Mouse (Mus musculus): Measurements from ENCODE around the gene Ppy. TPM values are rescaled to one million over a fixed set of nuclear protein-coding genes. Genes with fewer than 3 reads are reported as not detected.

Gene Ppy
- polyA plus RNA-seq, 1 experiment from 2014 or later = not detected

- TF ChIP-seq CTCF (IDR thresholded peaks at IDR 0.05; ENCODE audit: low read depth) = peak; percentile 66
- DNase-seq (ENCODE audit: low spot score) = peak; percentile 64
- Histone ChIP-seq H3K9ac (ENCODE audit: low read depth, low read length) (no peak overlapping the region), H3K27ac (no peak overlapping the region), H3K36me3 (ENCODE audit: insufficient read depth, low read length) (no peaks in the 10 kb centered on the region), H3K4me1 (replicated peaks; ENCODE audit: insufficient read depth, low read length) (peaks cover 12% of the 10 kb centered on the region), H3K27me3 (ENCODE audit: insufficient read depth, low read length) (no peaks in the 10 kb centered on the region), H3K9me3 (replicated peaks; ENCODE audit: low read length) (no peaks in the 10 kb centered on the region), H3K4me2 (ENCODE audit: low read length) (no peak overlapping the region), H3K4me3 (replicated peaks; ENCODE audit: low read depth, low read length) (no peak overlapping the region)
- no peak for ATAC-seq (replicated peaks; ENCODE audit: low FRiP score, low read depth)
- WGBS = 32% methylated on average over 9 of the region's 9 CpGs
These were observed 47.3 kb downstream of the Ppy start for GRCm38 (mm10) chr11:102053847-102054246.

GRCm38 (mm10) chr11:102053183-102053582 lies 47.9 kb downstream of the Ppy start:
- H3K9me3 ChIP-seq (replicated peaks; ENCODE audit: low read length) = no peaks in the 10 kb centered on the region
- H3K9ac ChIP-seq (ENCODE audit: low read depth, low read length) = no peak overlapping the region
- peaks cover 12% of the 10 kb centered on the region for H3K4me1 ChIP-seq (replicated peaks; ENCODE audit: insufficient read depth, low read length)
- 20% methylated on average over 7 of the region's 7 CpGs for WGBS
- H3K27me3 ChIP-seq (ENCODE audit: insufficient read depth, low read length) = no peaks in the 10 kb centered on the region
- ATAC-seq (replicated peaks; ENCODE audit: low FRiP score, low read depth) = 0 out of 2 replicates have a peak, but pooled peaks have one; percentile 2
- no peak overlapping the region for H3K27ac ChIP-seq
- TF ChIP-seq CTCF (IDR thresholded peaks at IDR 0.05; ENCODE audit: low read depth) = no peak
- H3K36me3 ChIP-seq (ENCODE audit: insufficient read depth, low read length) = no peaks in the 10 kb centered on the region
- H3K4me3 ChIP-seq (replicated peaks; ENCODE audit: low read depth, low read length) = no peak overlapping the region
- peak; percentile 82 for DNase-seq (ENCODE audit: low spot score)
- H3K4me2 ChIP-seq (ENCODE audit: low read length) = no peak overlapping the region

- peak overlapping the region; percentile 76 for H3K27ac ChIP-seq
- DNase-seq (ENCODE audit: low spot score) (no peak), ATAC-seq (replicated peaks; ENCODE audit: low FRiP score, low read depth) (no peak)
- no peaks in the 10 kb centered on the region for H3K36me3 ChIP-seq (ENCODE audit: insufficient read depth, low read length)
- 82% methylated on average over 12 of the region's 12 CpGs for WGBS
- no peak overlapping the region for H3K4me2 ChIP-seq (ENCODE audit: low read length)
- no peaks in the 10 kb centered on the region for H3K9me3 ChIP-seq (replicated peaks; ENCODE audit: low read length)
- TF ChIP-seq CTCF (IDR thresholded peaks at IDR 0.05; ENCODE audit: low read depth) = no peak
- peaks cover 12% of the 10 kb centered on the region for H3K4me1 ChIP-seq (replicated peaks; ENCODE audit: insufficient read depth, low read length)
- H3K4me3 ChIP-seq (replicated peaks; ENCODE audit: low read depth, low read length) = no peak overlapping the region
- no peak overlapping the region for H3K9ac ChIP-seq (ENCODE audit: low read depth, low read length)
- H3K27me3 ChIP-seq (ENCODE audit: insufficient read depth, low read length) = no peaks in the 10 kb centered on the region
These were observed 48.4 kb downstream of the Ppy start for GRCm38 (mm10) chr11:102052697-102053096.

GRCm38 (mm10) chr11:102051954-102052353 lies 49.2 kb downstream of the Ppy start:
- no peaks in the 10 kb centered on the region for H3K9me3 ChIP-seq (replicated peaks; ENCODE audit: low read length)
- WGBS = 45% methylated on average over 4 of the region's 4 CpGs

GRCm38 (mm10) chr11:102051541-102051940 lies 49.6 kb downstream of the Ppy start:
- no peak for ATAC-seq (replicated peaks; ENCODE audit: low FRiP score, low read depth)
- Histone ChIP-seq H3K9ac (ENCODE audit: low read depth, low read length) (no peak overlapping the region), H3K4me3 (replicated peaks; ENCODE audit: low read depth, low read length) (no peak overlapping the region), H3K4me1 (replicated peaks; ENCODE audit: insufficient read depth, low read length) (peaks cover 12% of the 10 kb centered on the region), H3K36me3 (ENCODE audit: insufficient read depth, low read length) (no peaks in the 10 kb centered on the region), H3K4me2 (ENCODE audit: low read length) (peak overlapping the region; percentile 22; the same call in 1 of the 2 replicates), H3K27me3 (ENCODE audit: insufficient read depth, low read length) (no peaks in the 10 kb centered on the region), H3K27ac (peak overlapping the region; percentile 76), H3K9me3 (replicated peaks; ENCODE audit: low read length) (no peaks in the 10 kb centered on the region)
- TF ChIP-seq CTCF (IDR thresholded peaks at IDR 0.05; ENCODE audit: low read depth) = no peak
- WGBS = 52% methylated on average over 4 of the region's 4 CpGs
- DNase-seq (ENCODE audit: low spot score) = peak; percentile 62

More at GRCm38 (mm10) chr11:102051954-102052353, 49.2 kb downstream of the Ppy start:
- Histone ChIP-seq H3K27me3 (ENCODE audit: insufficient read depth, low read length) (no peaks in the 10 kb centered on the region), H3K9ac (ENCODE audit: low read depth, low read length) (no peak overlapping the region), H3K4me3 (replicated peaks; ENCODE audit: low read depth, low read length) (no peak overlapping the region), H3K27ac (peak overlapping the region; percentile 76), H3K4me2 (ENCODE audit: low read length) (no peak overlapping the region), H3K4me1 (replicated peaks; ENCODE audit: insufficient read depth, low read length) (peaks cover 12% of the 10 kb centered on the region), H3K36me3 (ENCODE audit: insufficient read depth, low read length) (no peaks in the 10 kb centered on the region)
- no peak for TF ChIP-seq CTCF (IDR thresholded peaks at IDR 0.05; ENCODE audit: low read depth)
- ATAC-seq (replicated peaks; ENCODE audit: low FRiP score, low read depth) (no peak), DNase-seq (ENCODE audit: low spot score) (peak; percentile 44)

Other genes with a start within 250 kb of the Ppy start
- 13.9 and 14.3 TPM in 2 replicates for gene Meox1, start 206.9 kb downstream of the Ppy start, polyA plus RNA-seq (2015; fragmentation: Nextera tagmentation; extraction: Ambion mirVana)
- gene Sost, start 134.3 kb downstream of the Ppy start, polyA plus RNA-seq (2015; fragmentation: Nextera tagmentation; extraction: Ambion mirVana) = 1.6 and 1.8 TPM in 2 replicates
- gene Cfap97d1, start 117.0 kb downstream of the Ppy start, polyA plus RNA-seq (2015; fragmentation: Nextera tagmentation; extraction: Ambion mirVana) = not detected in 2 replicates
- gene Dusp3, start 114.3 kb downstream of the Ppy start, polyA plus RNA-seq (2015; fragmentation: Nextera tagmentation; extraction: Ambion mirVana) = 51.7 and 57.9 TPM in 2 replicates
- 3.5 and 4.2 TPM in 2 replicates for gene Mpp3, start 72.9 kb downstream of the Ppy start, polyA plus RNA-seq (2015; fragmentation: Nextera tagmentation; extraction: Ambion mirVana)
- 2.8 and 2.9 TPM in 2 replicates for gene Cd300lg, start 59.8 kb downstream of the Ppy start, polyA plus RNA-seq (2015; fragmentation: Nextera tagmentation; extraction: Ambion mirVana)
- 8.8 and 9.3 TPM in 2 replicates for gene Mpp2, start 12.8 kb downstream of the Ppy start, polyA plus RNA-seq (2015; fragmentation: Nextera tagmentation; extraction: Ambion mirVana)
- gene Pyy, start 6.5 kb upstream of the Ppy start, polyA plus RNA-seq (2015; fragmentation: Nextera tagmentation; extraction: Ambion mirVana) = not detected in 2 replicates
- not detected in 2 replicates for gene Nags, start 44.2 kb upstream of the Ppy start, polyA plus RNA-seq (2015; fragmentation: Nextera tagmentation; extraction: Ambion mirVana)
- 25.0 and 28.6 TPM in 2 replicates for gene Tmem101, start 55.1 kb upstream of the Ppy start, polyA plus RNA-seq (2015; fragmentation: Nextera tagmentation; extraction: Ambion mirVana)
- gene Lsm12, start 84.0 kb upstream of the Ppy start, polyA plus RNA-seq (2015; fragmentation: Nextera tagmentation; extraction: Ambion mirVana) = 111 and 123 TPM in 2 replicates
- 41.4 and 43.6 TPM in 2 replicates for gene G6pc3, start 88.3 kb upstream of the Ppy start, polyA plus RNA-seq (2015; fragmentation: Nextera tagmentation; extraction: Ambion mirVana)
- gene Hdac5, start 128.8 kb upstream of the Ppy start, polyA plus RNA-seq (2015; fragmentation: Nextera tagmentation; extraction: Ambion mirVana) = 38.1 and 39.3 TPM in 2 replicates
- gene BC030867, start 147.6 kb upstream of the Ppy start, polyA plus RNA-seq (2015; fragmentation: Nextera tagmentation; extraction: Ambion mirVana) = 6.3 and 9.2 TPM in 2 replicates
- 0.09 TPM in 1 of 2 replicates, not detected in the other for gene Asb16, start 167.4 kb upstream of the Ppy start, polyA plus RNA-seq (2015; fragmentation: Nextera tagmentation; extraction: Ambion mirVana)
- gene Tmub2, start 183.6 kb upstream of the Ppy start, polyA plus RNA-seq (2015; fragmentation: Nextera tagmentation; extraction: Ambion mirVana) = 46.1 and 49.1 TPM in 2 replicates
- 9.6 and 9.7 TPM in 2 replicates for gene Atxn7l3, start 195.3 kb upstream of the Ppy start, polyA plus RNA-seq (2015; fragmentation: Nextera tagmentation; extraction: Ambion mirVana)
- 75.5 and 80.8 TPM in 2 replicates for gene Ubtf, start 218.4 kb upstream of the Ppy start, polyA plus RNA-seq (2015; fragmentation: Nextera tagmentation; extraction: Ambion mirVana)

Data from kidney, postnatal 0 days (tissue).